Mouse (Mus musculus): ENCODE measurements around the gene Rer1.

The Rer1 gene

DNA sequence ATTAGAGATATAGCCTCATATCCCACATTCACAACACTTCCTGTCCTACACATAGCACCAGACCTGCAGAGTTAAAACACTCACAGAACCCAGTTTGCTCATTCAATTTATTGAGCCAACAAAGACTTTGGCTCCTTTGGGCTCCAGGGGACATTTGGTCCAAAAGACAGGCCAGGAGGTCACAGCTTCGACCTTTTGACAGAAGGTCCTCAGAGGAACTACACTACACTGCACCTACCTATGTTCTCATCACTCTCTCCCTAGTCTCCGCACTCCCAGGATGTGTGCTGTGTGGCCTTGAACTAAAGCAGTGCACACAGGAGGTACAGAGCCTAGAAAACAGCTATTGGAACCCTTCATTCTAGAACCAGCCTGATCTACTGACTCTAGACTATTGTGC lies 10.4 kb downstream of the Rer1 start:
- in situ Hi-C loops (cut with MboI, MseI), result no loop called here

DNA sequence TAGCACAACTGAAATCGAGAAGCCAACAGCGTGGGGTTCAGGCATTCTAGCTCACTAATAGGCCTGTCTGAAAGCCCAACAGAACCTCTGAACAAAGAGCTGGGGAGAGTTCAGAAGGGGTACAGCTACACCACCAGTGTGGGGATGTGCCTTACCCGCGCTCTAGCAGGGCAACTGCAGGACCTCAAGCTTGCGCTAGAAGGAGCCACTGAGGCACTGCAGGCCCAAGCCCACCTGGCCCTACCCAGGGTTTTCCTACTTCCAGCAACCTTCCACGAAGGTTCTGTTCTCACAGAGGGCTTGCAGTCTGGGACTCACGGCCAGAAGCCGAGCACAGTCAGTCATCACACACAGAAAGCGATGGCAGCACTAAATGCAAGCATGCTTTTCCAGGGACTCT lies 11.0 kb downstream of the Rer1 start:
- in situ Hi-C loops (cut with MboI, MseI), result no loop called here

DNA sequence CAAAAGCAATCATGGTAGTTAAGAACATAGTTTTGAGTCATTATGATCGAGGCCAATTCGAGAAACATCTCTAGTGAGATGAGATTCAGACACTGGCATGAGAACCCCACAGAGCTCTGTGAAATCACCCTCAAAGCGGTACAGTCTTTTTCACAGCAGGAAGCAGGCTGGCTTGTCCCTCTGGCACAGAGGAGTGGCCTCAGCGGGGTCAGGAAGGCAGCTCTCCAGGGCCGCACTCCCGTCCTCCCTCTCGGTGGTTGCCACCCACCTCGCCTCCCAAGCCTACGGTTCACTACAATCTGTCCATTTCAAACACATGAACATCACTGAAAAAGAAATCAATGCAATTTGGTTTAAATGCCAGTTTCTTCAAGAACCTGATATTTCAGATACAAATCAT lies 11.8 kb downstream of the Rer1 start:
- in situ Hi-C loops (cut with MboI, MseI), result no loop called here

DNA sequence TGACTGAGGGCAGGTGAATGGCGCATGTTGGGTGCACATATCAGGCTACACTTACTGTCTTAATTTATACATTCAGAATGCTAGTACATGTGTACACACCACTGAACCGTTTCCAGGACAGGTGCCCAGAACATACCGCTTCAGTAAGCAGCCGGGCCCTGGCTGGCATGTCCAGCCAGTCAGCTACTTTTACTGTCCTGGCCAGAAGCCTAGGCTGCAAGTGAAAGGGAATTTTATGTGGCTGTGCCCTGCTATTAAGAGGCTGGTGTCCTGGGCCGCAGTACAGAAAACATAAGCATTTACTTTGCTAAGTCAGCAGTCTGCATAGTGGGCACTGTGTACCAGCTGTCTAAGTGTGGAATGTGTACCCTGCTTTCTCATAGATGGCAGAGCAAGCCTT lies 15.3 kb downstream of the Rer1 start:
- in situ Hi-C loops (cut with MboI, MseI), result no loop called here

DNA sequence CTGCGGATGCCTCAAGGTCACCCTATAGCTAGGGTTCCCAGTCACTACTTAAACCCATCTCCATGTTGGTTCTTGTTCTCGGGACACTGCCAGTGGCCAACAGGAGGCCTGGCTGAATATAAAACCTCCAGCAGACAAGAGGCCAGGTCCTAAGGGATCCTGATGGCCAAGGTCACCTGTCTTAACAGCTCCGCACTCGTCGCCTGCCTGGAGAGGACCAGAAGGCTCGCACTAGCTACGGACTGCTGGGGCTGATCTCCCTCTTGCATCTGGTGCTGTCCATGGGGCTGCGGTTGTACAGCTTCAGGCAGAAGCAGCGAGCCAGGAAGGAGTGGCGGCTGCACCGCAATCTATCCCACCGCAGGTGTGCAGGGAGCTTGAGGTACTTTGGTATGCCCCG lies 16.0 kb downstream of the Rer1 start:
- in situ Hi-C loops (cut with MboI, MseI), result no loop called here

DNA sequence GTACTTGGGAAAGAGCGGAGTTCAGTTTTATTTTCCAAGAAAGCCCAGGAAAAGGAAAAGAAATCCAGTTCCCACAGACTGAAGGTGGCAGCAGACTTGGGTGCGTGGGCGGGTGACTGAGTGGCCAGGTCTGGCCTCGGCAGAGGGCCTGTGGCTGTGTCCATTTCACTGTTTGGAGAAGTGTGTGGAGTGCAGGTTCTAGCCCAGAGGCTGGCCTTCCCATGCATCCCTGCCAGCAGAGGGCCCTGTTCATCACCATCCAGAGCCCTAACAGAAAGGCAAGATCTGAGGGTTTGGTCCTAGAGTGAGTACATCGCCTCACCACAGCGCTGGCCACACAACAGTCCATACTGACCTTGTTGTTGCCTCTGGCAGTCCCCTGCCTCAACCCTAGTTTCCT lies 17.0 kb downstream of the Rer1 start:
- in situ Hi-C loops (cut with MboI, MseI), result loop anchor here (10.0 kb wide), 1 partner anchor 84 kb away; no protein-coding TSS in a partner anchor

DNA sequence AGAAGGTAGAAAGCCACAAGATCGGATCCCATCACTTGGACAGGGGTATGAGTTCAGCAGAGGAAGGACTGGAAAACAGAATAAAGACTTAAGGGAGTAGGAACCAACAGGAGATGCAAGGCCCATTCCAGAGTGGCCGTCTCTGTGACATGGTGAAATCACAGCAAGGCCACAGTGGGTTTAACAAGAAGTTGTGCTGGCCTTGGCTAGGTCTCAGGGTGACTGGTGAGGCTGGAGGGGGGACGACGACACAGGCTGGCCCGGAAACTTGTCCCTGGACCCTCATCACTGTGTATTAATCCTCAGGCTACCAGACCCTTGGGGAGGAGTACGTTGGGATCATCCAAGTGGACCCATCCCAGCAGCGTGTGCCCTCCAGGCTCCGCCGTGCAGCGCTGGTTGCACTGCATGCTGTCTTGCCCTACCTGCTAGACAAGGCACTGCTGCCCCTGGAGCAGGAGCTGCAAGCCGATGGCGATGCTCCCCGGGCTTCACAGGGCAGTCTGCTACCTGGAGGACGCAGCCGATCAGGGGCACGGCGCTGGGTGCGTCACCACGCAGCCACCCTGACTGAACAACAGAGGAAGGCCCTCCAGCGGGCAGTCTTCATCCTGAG lies 17.7 kb downstream of the Rer1 start:
- in situ Hi-C loops (cut with MboI, MseI), result loop anchor here (10.0 kb wide), 1 partner anchor 84 kb away; no protein-coding TSS in a partner anchor

DNA sequence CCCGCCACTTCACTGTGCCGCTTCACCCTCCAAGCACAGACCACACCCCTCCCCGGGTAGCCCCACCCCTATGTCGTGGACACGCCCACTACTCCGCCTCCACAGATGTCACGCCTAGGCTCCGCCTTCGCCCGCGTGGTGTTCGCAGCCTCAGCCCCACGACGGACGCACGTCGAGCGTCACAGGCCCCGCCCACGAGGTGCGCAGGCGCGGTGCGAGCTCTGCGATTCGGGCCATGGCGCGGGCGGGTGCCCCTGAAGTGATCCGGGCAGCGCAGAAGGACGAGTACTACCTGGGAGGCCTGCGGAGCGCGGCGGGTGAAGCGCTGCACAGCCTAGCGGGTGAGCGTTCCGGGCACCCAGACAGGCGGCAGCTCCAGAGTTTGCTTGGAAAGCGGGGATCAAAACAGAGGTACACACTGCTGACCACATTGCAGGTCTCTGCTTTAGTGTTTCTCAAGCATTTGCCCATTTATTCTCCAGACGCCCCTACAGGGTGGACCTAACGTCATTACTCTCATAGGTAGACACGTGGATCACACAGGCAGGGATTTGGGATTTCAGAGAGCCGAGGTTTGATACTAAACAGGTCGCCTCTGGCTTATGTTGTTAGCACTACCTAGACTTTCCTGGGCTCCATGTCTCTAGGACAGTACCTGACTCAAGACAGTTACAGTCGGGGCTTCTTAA lies 19.2 kb downstream of the Rer1 start, which contains the start of gene Pex10:
TSS of gene Pex10 (plus strand) at position 183 of the 689 bp plus-strand sequence.
- in situ Hi-C loops (cut with MboI, MseI), result loop anchor here (10.0 kb wide), 1 partner anchor 82 kb away; no protein-coding TSS in a partner anchor

DNA sequence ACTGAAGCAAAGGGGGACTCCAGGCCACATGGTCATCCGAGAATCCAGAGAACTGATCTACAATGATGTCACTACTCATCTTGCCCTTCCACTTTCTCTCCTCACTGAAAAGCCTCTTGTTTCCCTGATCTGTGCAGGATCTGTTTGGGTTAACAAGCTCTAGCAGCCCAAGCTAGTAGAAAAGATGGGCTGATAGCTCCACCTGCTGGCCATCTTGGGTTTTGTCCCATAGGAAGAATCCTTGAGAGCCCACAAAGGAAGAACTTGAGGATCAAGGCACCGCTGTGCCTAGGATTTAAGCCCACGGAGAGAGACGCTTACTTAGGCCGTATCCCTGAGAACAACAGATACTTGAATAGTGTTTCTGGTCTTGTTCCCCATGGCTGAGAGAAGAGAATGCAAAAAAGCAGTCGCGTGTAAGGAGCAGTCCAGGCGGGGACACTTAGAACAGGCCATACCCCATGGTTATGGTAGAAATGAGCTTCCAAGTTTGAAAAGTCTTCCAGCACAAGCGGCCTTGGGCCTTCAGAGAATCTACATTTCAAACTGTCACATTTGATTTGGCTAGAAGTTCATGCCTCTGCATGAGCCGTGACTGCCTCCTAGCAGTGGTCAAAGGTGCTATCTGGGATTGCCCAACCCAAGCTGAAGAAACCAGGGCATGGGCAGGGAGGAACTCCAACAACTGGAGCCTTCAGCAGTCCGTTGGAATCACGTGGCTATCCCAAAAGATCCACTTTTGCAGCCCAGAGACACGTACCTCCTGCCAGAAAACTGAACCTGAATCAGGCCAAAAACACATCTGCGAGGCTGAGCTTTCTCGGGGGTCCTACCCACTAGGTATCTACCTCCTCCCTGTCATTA lies 20.0 kb downstream of the Rer1 start:
- in situ Hi-C loops (cut with MboI, MseI), result loop anchor here (10.0 kb wide), 1 partner anchor 81 kb away; no protein-coding TSS in a partner anchor

DNA sequence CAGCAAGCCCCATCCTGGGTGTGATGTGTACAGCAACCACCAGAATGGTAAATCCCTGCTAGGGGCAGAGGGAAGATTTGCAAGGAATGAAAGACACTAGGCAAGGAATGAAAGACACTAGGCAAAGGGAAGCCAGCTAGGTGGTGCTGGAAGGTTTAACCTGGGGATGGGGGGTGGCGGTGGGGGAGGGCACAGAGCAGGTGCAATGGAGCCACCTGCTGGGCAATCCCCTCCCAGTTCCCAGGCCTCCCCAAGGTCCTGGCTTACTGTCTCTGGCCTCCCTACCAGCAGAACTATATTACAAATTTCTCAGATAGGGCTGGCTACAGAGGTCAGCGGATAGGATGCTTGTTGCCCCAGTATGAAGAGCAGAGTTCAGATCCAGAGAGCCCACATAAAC lies 21.7 kb downstream of the Rer1 start:
- in situ Hi-C loops (cut with MboI, MseI), result loop anchor here (10.0 kb wide), 1 partner anchor 80 kb away; no protein-coding TSS in a partner anchor

DNA sequence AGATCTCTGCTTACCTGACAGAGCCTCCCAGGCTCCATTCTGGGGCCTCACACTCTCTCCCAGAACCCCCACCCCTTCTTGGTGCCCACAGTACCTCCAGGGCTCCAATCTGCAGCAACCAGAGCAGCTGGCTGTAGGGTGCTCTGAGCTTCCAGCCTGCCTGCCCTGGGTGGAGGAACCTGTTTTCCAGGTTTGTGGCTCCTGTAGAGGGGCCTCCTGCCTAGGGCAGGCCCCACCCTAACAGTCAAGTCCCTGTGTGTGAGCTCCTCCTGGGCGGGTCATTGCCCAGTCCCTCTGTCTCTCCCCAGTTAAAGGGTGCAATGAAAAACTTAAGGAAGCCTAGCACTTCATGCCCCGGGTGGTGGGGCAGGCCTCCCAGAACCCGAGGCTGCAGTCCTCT lies 22.3 kb downstream of the Rer1 start:
- in situ Hi-C loops (cut with MboI, MseI), result loop anchor here (10.0 kb wide), 1 partner anchor 79 kb away; no protein-coding TSS in a partner anchor

DNA sequence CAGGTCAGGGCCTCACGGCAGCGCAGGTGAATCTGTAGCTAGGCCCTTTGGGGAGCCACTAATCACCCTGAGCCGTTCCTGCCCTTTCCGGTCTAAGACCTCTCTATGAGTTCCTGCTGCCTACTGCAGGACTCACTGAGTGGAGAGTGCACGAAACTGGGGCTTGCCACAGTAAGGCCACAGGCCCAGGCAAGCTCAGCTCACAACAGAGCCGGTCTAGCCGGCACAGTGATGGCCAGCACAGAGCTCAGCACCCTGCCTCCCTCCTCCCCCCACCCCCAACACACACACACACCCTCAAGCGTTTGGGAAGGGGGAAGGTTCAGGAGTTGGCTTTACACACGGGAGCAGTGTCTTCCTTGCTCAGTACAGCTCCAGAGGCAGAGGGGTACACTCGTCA lies 27.9 kb downstream of the Rer1 start:
- in situ Hi-C loops (cut with MboI, MseI), result no loop called here

DNA sequence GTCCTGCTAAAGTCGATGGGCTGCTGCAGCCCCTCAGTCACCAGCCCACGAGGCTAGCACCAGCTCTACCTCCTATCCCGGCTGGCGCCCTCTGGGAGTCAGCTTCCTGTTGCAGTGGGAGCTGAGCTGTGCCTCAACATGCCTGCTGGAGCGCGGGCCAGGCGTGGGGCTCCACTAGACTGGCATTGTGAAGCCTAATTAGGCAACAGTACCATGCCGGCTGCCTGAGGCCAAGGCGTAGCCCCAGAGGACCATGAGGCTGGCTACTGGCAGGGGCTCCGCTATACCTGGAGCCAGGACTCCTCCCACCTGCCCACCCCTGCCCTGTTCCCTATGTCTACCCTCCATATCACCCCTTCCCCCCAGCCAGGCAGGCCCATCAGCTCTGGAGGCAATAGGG lies 29.5 kb downstream of the Rer1 start, which contains the start of gene Plch2:
TSS of gene Plch2 (minus strand) at position 61 of the 400 bp plus-strand sequence.
- in situ Hi-C loops (cut with MboI, MseI), result no loop called here

DNA sequence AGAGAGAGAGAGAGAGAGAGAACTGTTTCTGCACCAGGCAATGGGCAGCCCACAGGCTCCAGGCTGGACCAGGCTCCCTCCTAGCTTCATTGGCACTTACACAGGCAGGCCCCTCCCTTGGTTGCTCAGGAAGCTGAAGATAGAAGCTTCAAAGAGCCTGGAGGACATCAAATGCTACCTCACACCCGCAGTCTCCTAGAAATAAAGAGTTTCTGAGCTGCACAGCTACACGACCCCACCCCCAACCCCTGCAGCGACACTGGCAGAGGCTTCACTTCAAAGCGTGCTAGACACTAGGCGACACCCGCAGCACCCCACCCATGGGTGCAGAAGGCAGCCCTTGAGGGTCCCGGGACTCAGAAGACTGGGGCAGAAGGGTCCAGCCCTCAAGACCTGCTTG lies 36.1 kb downstream of the Rer1 start:
- in situ Hi-C loops (cut with MboI, MseI), result loop anchor here (5.0 kb wide), 2 partner anchors 48 to 183 kb away; partner anchors contain the start of gene Mmel1

DNA sequence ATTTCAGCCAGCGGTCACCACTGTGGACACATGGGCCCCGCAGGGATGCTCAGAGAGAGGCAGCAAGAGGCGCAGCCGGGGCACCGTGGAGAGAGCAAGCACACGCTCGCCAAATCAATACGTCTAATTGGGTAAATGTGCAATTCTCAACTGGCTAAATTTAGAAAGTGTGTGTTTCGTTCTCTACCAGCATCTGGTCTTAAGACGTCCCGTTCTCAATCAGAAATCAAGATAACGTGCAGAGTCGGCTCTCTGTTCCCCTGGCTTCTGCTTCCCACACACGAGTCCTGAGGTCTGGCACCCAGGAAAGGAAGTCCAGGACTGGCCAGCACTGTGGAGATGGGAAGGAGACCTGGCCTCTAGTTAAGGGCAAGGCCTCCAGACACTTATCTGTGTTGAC lies 39.5 kb downstream of the Rer1 start:
- in situ Hi-C loops (cut with MboI, MseI), result loop anchor here (25.0 kb wide), 1 partner anchor 559 kb away; no protein-coding TSS in a partner anchor

DNA sequence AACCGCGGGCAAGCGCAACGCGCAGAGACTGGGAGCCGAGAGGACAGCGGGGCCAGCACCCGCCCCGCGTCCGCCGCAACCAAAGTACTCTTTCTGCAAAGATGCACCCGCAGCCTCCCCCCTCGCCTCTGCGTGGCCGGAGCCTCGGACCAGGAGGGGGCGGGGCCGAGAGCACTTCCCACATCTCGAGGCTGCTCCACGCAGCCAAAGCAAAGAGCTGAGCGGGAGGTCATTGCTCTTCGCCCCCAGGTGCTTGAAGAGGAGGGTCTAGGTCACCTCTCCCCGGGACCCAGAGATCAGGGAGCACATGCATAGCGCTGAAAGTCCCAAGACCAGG lies 42.9 kb downstream of the Rer1 start:
- in situ Hi-C loops (cut with MboI, MseI), result loop anchor here (25.0 kb wide), 1 partner anchor 556 kb away; no protein-coding TSS in a partner anchor

DNA sequence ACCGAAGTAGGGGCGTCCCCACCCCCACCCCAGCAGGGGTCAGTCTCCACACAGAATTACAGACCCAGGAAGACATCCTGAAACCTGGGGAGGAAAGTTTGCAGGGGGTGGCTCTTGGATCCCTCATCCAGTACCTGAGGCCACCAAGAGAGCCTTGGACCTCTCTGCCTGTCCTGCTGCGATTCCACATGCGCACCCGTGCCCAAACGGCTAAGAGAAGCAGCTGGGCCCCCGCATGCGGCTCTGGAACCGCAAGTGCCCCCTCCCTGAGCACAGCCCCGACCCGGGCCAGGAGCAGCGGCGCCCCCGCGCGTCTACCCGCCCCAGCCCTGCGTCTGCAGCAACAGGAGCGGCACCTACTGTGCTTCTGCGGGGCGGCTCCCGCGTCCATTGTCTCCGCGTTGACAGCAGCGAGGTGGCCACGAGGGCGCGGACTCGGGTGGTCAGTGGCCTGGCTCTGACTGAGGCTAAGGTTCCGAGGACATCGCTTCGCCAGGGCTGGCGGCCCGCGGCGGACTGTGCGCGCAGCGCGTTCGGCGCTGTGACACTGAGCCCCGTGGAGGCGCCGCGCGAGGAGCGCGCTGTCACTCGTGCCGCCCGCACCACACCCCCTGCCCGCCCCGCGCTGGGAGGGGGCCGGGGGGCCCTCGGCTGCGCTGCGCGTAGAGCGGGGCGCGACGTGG lies 43.4 kb downstream of the Rer1 start:
- in situ Hi-C loops (cut with MboI, MseI), result loop anchor here (25.0 kb wide), 1 partner anchor 555 kb away; no protein-coding TSS in a partner anchor

DNA sequence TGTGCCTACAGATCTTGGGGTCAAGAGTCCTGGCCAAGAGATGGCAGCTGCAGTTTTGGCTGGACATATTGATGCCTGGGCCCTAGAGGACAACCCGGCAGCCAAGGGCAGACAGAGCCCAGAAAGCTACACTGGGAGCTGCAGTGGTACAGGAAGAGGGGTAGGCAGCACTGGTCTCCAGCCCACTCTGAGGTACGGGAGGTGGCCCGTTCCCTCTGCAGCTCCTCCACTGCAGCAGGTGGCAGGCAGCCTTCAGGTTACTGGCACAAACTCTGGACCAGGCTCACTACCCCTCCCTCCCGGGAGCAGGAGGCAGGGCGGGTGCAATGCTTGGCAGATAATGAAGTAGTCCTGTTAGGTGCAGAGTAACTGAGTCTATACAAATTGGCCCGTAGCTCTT lies 45.5 kb downstream of the Rer1 start:
- in situ Hi-C loops (cut with MboI, MseI), result loop anchor here (25.0 kb wide), 1 partner anchor 553 kb away; no protein-coding TSS in a partner anchor

DNA sequence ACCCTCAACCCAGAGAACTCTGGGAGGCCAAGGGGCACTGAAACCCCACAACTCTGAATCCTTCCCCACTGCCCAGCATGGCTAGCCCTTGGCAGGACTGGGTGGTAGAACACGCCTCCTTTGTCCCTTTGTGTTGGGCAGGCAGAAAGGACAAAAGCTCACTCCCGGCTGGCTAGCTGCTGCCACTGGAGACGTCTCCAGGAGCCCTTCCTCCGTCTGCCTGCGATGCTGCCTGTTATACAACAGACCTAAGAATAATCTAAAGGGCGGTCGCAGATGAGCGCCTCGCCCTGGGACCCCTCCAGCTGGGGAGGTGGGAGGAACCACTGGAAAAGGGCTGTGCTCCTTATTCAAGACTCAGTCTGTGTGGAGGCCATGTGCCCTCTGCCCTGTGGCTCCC lies 46.0 kb downstream of the Rer1 start:
- in situ Hi-C loops (cut with MboI, MseI), result loop anchor here (25.0 kb wide), 1 partner anchor 553 kb away; no protein-coding TSS in a partner anchor

DNA sequence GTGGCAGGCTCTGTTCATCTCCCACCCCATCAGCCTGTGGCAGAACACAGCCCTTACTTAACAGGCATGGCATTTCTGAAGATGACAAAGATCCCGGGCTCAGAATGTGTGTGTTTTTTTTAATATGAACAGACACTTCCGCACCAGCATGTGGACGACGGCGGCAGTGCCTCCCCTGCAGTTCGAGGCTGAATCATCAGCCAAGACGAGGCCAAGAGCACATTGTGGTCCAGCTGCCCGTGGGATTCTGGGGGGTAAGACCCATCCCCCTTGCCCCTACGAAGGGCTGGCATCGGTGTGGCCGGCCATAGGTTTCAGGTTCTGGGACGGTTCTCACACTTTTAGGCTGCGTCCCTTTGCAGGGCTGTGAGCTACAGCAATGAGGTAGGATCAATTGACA lies 51.4 kb downstream of the Rer1 start:
- in situ Hi-C loops (cut with MboI, MseI), result loop anchor here (25.0 kb wide), 1 partner anchor 547 kb away; no protein-coding TSS in a partner anchor

DNA sequence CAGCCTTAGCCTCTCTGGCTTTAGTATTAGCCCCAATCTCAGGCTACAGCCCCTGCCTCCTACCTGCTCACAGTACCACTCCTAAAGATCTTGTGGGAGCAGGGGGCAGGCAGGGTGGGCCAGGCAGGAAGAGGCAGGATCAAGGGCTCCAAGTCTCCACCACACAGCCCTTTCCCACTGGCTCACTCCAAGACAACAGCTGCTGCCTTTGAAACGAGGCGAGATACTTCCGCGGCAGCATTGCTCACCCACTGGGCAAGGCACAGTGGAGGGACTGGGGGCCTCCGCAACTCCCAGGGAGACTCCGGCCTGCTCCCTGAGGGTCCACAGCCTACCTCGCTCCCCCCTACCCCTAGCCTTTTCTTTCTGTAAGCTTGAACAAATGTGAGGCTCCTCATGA lies 52.0 kb downstream of the Rer1 start:
- in situ Hi-C loops (cut with MboI, MseI), result loop anchor here (25.0 kb wide), 1 partner anchor 547 kb away; no protein-coding TSS in a partner anchor
